Mouse (Mus musculus): ENCODE results near the gene Mea1.

Mea1 gene

GRCm38 (mm10) chr17:46678416-46678815 is at the start of gene Mea1:
Gene Mea1, plus strand, starts transcription at chr17:46678793.
- DNase-seq (ENCODE audit: low read depth) = no peak

GRCm38 (mm10) chr17:46629685-46630441 is 48.7 kb upstream of the Mea1 start:
- DNase-seq (ENCODE audit: low read depth) = peak; percentile 74

- peak; percentile 93 for DNase-seq (ENCODE audit: low read depth)
Measured at GRCm38 (mm10) chr17:46636831-46637523, 41.6 kb upstream of the Mea1 start.

- DNase-seq (ENCODE audit: low read depth) = no peak
Measured at GRCm38 (mm10) chr17:46639929-46640328, 38.7 kb upstream of the Mea1 start.

- no peak for DNase-seq (ENCODE audit: low read depth)
Measured at GRCm38 (mm10) chr17:46642060-46642459, 36.5 kb upstream of the Mea1 start.

GRCm38 (mm10) chr17:46644152-46644805 is 34.3 kb upstream of the Mea1 start:
- no peak for DNase-seq (ENCODE audit: low read depth)

GRCm38 (mm10) chr17:46644916-46645475 is 33.6 kb upstream of the Mea1 start:
- DNase-seq (ENCODE audit: low read depth) = peak; percentile 58

- DNase-seq (ENCODE audit: low read depth) = peak; percentile 99
Measured at GRCm38 (mm10) chr17:46645561-46646321, 32.9 kb upstream of the Mea1 start, which contains the start of the genes Klc4 and Mrpl2. Gene Klc4, minus strand, starts transcription at chr17:46646022. Gene Mrpl2, plus strand, starts transcription at chr17:46646229.

- no peak for DNase-seq (ENCODE audit: low read depth)
Measured at GRCm38 (mm10) chr17:46646322-46646662, 32.3 kb upstream of the Mea1 start.

- DNase-seq (ENCODE audit: low read depth) = no peak
Measured at GRCm38 (mm10) chr17:46647279-46647678, 31.3 kb upstream of the Mea1 start.

GRCm38 (mm10) chr17:46648436-46648835 is 30.2 kb upstream of the Mea1 start:
- no peak for DNase-seq (ENCODE audit: low read depth)

GRCm38 (mm10) chr17:46649811-46650210 is 28.8 kb upstream of the Mea1 start:
- no peak for DNase-seq (ENCODE audit: low read depth)

GRCm38 (mm10) chr17:46650232-46651031 is 28.2 kb upstream of the Mea1 start, which contains the start of gene Cul7:
Gene Cul7, plus strand, starts transcription at chr17:46650337.
- peak; percentile 95 for DNase-seq (ENCODE audit: low read depth)

- DNase-seq (ENCODE audit: low read depth) = no peak
Measured at GRCm38 (mm10) chr17:46651292-46651691, 27.3 kb upstream of the Mea1 start.

GRCm38 (mm10) chr17:46651755-46652547 is 26.6 kb upstream of the Mea1 start:
- DNase-seq (ENCODE audit: low read depth) = no peak

- DNase-seq (ENCODE audit: low read depth) = no peak
Measured at GRCm38 (mm10) chr17:46656054-46656453, 22.5 kb upstream of the Mea1 start.

- no peak for DNase-seq (ENCODE audit: low read depth)
Measured at GRCm38 (mm10) chr17:46661351-46661750, 17.2 kb upstream of the Mea1 start.

GRCm38 (mm10) chr17:46661981-46662380 is 16.6 kb upstream of the Mea1 start:
- no peak for DNase-seq (ENCODE audit: low read depth)

- no peak for DNase-seq (ENCODE audit: low read depth)
Measured at GRCm38 (mm10) chr17:46662730-46663129, 15.9 kb upstream of the Mea1 start.

GRCm38 (mm10) chr17:46667712-46668111 is 10.9 kb upstream of the Mea1 start:
- DNase-seq (ENCODE audit: low read depth) = no peak
